Mouse (Mus musculus) ES-Bruce4 (cell line): ENCODE measurements around the gene Ankrd63.

Experiments used
- CTCF ChIP-seq: IDR thresholded peaks from one replicate; pipeline ENCODE4 v1.8.1; 2011; ENCODE audit warnings: low read depth, low read length
- EP300 ChIP-seq: IDR thresholded peaks from 2 replicates; pipeline ENCODE4 v1.6.1; 2011; ENCODE audit warnings: low read depth, low read length; ENCODE audit not compliant: insufficient read depth

DNA sequence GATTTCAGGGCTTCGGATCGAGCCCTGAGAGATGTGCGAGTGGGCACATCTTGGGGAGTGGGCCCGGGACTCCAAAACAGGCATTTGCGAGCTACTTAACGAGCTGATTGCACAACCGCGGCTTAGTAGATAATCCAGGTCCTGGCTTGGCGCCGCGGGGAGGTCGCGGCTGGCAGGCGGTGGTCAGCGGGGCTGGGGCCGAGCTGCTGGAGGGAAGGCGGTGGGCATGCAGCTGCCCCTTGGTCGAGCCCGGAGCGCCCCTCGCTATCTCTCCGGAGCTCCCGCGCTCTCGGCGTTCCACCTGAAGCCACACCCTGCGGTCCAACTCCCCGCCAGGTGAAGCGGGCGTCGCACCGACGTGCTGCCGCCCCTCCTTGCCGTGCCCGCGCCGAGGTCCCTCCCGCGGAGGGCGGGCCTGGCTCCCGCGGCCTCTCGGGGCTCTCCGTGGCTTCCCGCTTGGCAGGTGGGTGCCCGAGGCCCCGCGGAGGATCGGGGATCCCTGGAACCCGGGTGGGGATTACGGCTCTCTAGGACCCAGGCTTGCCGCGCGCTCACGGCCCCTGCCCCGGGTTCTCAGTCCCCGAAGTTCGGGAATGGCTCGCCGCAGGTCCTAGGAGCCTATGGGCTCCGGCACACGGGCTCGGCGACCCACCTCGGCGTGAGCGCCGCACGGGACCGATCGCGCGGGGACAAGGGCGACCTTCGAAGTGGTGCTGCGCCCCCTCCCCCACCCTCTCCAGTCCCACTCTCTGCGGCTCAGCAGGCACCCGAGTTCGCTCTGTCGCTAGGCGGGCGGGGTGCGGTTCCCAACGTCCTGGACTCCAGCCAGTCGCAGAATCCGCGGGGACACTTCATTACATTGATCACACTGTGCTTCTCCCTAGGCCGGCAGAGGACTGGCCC lies 26.7 kb downstream of the Ankrd63 start:
- TF ChIP-seq EP300 (no peak), CTCF (no peak)
